Mouse (Mus musculus) lung, adult 2 months (tissue): Measurements from ENCODE around the gene Arhgap10.

Source experiments
- CTCF ChIP-seq: fragments of 200-500 bp; IDR thresholded peaks from 2 replicates; pipeline ENCODE4 v1.5.1; 2011; ENCODE audit warnings: mild to moderate bottlenecking, low read length, control low read depth; ENCODE audit not compliant: insufficient read depth
- POLR2A ChIP-seq: fragments of 200-500 bp; IDR thresholded peaks from 2 replicates; pipeline ENCODE4 v1.6.1; 2011; ENCODE audit warnings: low read depth, mild to moderate bottlenecking, control low read depth, low read length, borderline replicate concordance; ENCODE audit errors: extremely low read depth

- TF ChIP-seq CTCF (no peak), POLR2A (no peak)
Measured at GRCm38 (mm10) chr8:77518201-77519115, 705 bp upstream of the Arhgap10 start.
